ENCODE assay signal across 27 mouse cellular contexts in the genomic region with DNA sequence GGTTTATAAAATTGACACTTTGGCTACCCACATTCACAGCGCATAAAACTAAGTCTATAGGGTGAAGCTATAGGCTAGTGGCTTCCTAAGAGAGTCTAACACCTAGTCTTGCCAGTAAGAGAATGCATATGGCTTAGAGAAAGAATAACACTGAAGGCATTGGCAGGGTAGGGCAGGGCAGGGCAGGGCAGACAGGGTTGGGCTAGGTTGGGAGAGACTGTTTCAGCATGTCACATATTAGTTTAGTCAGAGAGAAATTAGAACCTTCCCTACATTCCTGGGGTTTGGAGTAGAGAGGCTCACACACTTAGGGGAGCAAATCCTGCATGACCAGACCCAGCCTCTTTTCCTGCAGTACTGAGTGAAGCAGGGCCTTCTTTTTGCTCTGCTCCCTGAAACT. TPM values are rescaled to one million over a fixed set of nuclear protein-coding genes. Genes with fewer than 3 reads are reported as not detected.
DNase-seq lines count a peak whose midpoint lies in the region; ATAC-seq and TF ChIP-seq lines count a peak whose summit lies in the region.
"Had no signal": no experiment of that assay in that cellular context is flagged by ENCODE, and none has a peak within 500 bp of the region (broad histone marks: within the 10 kb centered on the region; RNA-seq: fewer than 3 reads in every experiment).

No protein-coding gene starts in this region.

- TF ChIP-seq CTCF in heart, adult 2 months (IDR thresholded peaks at IDR 0.05) = no peak

- no peaks in the 10 kb centered on the region; the same call in 1 of the 2 replicates for H3K4me1 ChIP-seq in heart, adult 2 months (ENCODE audit: control insufficient read depth, insufficient read depth, low read length)
- peaks cover 20% of the 10 kb centered on the region for H3K4me1 ChIP-seq in heart, embryonic 15.5 days (replicated peaks)
- H3K4me1 ChIP-seq in embryonic facial prominence, embryonic 15.5 days = no peaks in the 10 kb centered on the region
- H3K4me1 ChIP-seq: forebrain, embryonic 15.5 days had no signal

- H3K9me3 ChIP-seq in heart, embryonic 15.5 days (replicated peaks) = no peaks in the 10 kb centered on the region
- no peaks in the 10 kb centered on the region for H3K9me3 ChIP-seq in embryonic facial prominence, embryonic 15.5 days (replicated peaks)
- H3K9me3 ChIP-seq: forebrain, embryonic 15.5 days; hindbrain, embryonic 10.5 days had no signal

- intact Hi-C loops in heart, adult 2 months (cut with DNase I) = no loop called here
- intact Hi-C loops in heart, postnatal 10 days (cut with DNase I) = loop anchor here (10.0 kb wide), 1 partner anchor 273 kb away; a partner anchor contains a TSS
- intact Hi-C loops in left cerebral cortex, postnatal 10 days (cut with DNase I) = loop anchor here (10.0 kb wide), 1 partner anchor 273 kb away; a partner anchor contains a TSS

- H3K79me2 ChIP-seq in heart, adult 2 months (replicated peaks; ENCODE audit: control insufficient read depth, insufficient read depth, low read length) = no peaks in the 10 kb centered on the region

- TF ChIP-seq POLR2A in heart, adult 2 months (IDR thresholded peaks at IDR 0.05; ENCODE audit: insufficient read depth, low read depth, low read length) = no peak

- WGBS in heart, adult 2 months = 67% methylated on average over 1 of the region's 1 CpGs
- WGBS in heart, embryonic 15.5 days = 64% methylated on average over 1 of the region's 1 CpGs
- WGBS in embryonic facial prominence, embryonic 15.5 days = 66% methylated on average over 1 of the region's 1 CpGs

- H3K9ac ChIP-seq in heart, adult 2 months (ENCODE audit: low read depth, low read length) = peak overlapping the region; percentile 90
- peak overlapping the region; percentile 66 for H3K9ac ChIP-seq in heart, embryonic 15.5 days
- no peak overlapping the region for H3K9ac ChIP-seq in embryonic facial prominence, embryonic 15.5 days
- H3K9ac ChIP-seq: forebrain, embryonic 15.5 days; liver, postnatal 0 days had no signal

- no peak for DNase-seq in heart, adult 2 months
- DNase-seq in heart, postnatal 10 days = no peak
- no peak for DNase-seq in heart, adult 8-10 months (ENCODE audit: low spot score)
- peak; percentile 43 for DNase-seq in skeletal muscle tissue, adult 2 months (ENCODE audit: low read depth, low spot score)
- no peak for DNase-seq in urinary bladder, postnatal 14 days (ENCODE audit: low spot score)
- DNase-seq in left cerebral cortex, postnatal 10 days (ENCODE audit: extremely low spot score in 1 of 2, low spot score in 2 of 2) = no peak
- DNase-seq: adrenal gland, postnatal 14 days; cerebellum, adult 8-10 months; cerebellum, postnatal 36 days; embryo, embryonic 11 days; layer of hippocampus, adult 9-11 months; left cerebral cortex, postnatal 4 days; liver, postnatal 0 days; right cerebral cortex, adult 18-20 months; right cerebral cortex, postnatal 4 days; thymus, postnatal 25 days had no signal

- H3K36me3 ChIP-seq in heart, adult 2 months (ENCODE audit: control insufficient read depth, insufficient read depth, low read length) = no peaks in the 10 kb centered on the region; the same call in 1 of the 2 replicates
- H3K36me3 ChIP-seq in heart, embryonic 15.5 days = no peaks in the 10 kb centered on the region
- no peaks in the 10 kb centered on the region for H3K36me3 ChIP-seq in embryonic facial prominence, embryonic 15.5 days
- H3K36me3 ChIP-seq: forebrain, embryonic 15.5 days; hindbrain, embryonic 10.5 days had no signal

- no peaks in the 10 kb centered on the region for H3K27me3 ChIP-seq in heart, adult 2 months (ENCODE audit: control insufficient read depth, insufficient read depth, low read length)
- H3K27me3 ChIP-seq in heart, embryonic 15.5 days = no peaks in the 10 kb centered on the region
- peaks cover 4% of the 10 kb centered on the region; the same call in 1 of the 2 replicates for H3K27me3 ChIP-seq in embryonic facial prominence, embryonic 15.5 days

- peak overlapping the region; percentile 60 for H3K4me2 ChIP-seq in heart, embryonic 15.5 days
- H3K4me2 ChIP-seq in embryonic facial prominence, embryonic 15.5 days (replicated peaks) = no peak overlapping the region
- H3K4me2 ChIP-seq: forebrain, embryonic 15.5 days; liver, embryonic 11.5 days had no signal

- no peak for TF ChIP-seq EP300 in heart, adult 2 months (IDR thresholded peaks at IDR 0.05; ENCODE audit: insufficient read depth, low read depth, low read length)

- peak overlapping the region; percentile 51 for H3K4me3 ChIP-seq in heart, adult 2 months
- H3K4me3 ChIP-seq in heart, embryonic 15.5 days = peak overlapping the region; percentile 50
- no peak overlapping the region for H3K4me3 ChIP-seq in embryonic facial prominence, embryonic 15.5 days (replicated peaks)
- H3K4me3 ChIP-seq: forebrain, embryonic 15.5 days; hindbrain, embryonic 10.5 days had no signal

- peak overlapping the region; percentile 96 for H3K27ac ChIP-seq in heart, adult 2 months
- H3K27ac ChIP-seq in heart, embryonic 15.5 days = peak overlapping the region; percentile 92
- peak overlapping the region; percentile 39; the same call in 1 of the 2 replicates for H3K27ac ChIP-seq in embryonic facial prominence, embryonic 15.5 days (replicated peaks)
- H3K27ac ChIP-seq: forebrain, embryonic 15.5 days; hindbrain, embryonic 10.5 days; macrophage had no signal

- no peak for ATAC-seq in heart, embryonic 15.5 days (replicated peaks; ENCODE audit: insufficient number of reproducible peaks, insufficient read depth, low FRiP score, low read depth)
- ATAC-seq in embryonic facial prominence, embryonic 15.5 days (ENCODE audit: insufficient number of reproducible peaks, low FRiP score, low TSS enrichment, low read depth) = no peak
- ATAC-seq: CD4-positive, CD25-positive, alpha-beta regulatory T cell, adult 4 months; forebrain, embryonic 15.5 days; hindbrain, embryonic 16.5 days; lung, postnatal 0 days; midbrain, embryonic 16.5 days had no signal

RNA-seq across cellular contexts. Expression of a gene that starts 0.7 kb away (rescaled TPM):
- 100 to 1,000 TPM in 1 of 2 experiments, 10 to 100 TPM in 1; 96.8 to 126 TPM for total RNA-seq in heart, adult 2 months (2021)
- polyA plus RNA-seq in heart, adult 2 months (2012; rRNA removed) = 63.4 and 67.7 TPM in 2 replicates
- 100 to 1,000 TPM; 164 to 213 TPM for total RNA-seq in heart, postnatal 10 days (2021)
- polyA plus RNA-seq in heart, embryonic 15.5 days (2015; fragmentation: Nextera tagmentation; extraction: Ambion mirVana) = 167 and 174 TPM in 2 replicates
- 100 to 1,000 TPM; 120 to 148 (median 126) TPM for total RNA-seq in heart, adult 8-10 months (2022)
- 30.1 and 37.7 TPM in 2 replicates for polyA plus RNA-seq in embryonic facial prominence, embryonic 15.5 days (2015; fragmentation: Nextera tagmentation; extraction: Ambion mirVana)
- total RNA-seq in left cerebral cortex, postnatal 10 days (2021) = under 1 TPM; 0.36 to 0.73 TPM
- polyA plus RNA-seq: CD4-positive, CD25-positive, alpha-beta regulatory T cell, adult 4 months; macrophage had no signal

RNA-seq across cellular contexts. Expression of a gene that starts 6.6 kb away (rescaled TPM):
- 100 to 1,000 TPM in 1 of 2 experiments, 10 to 100 TPM in 1; 98.2 to 106 TPM for total RNA-seq in heart, adult 2 months (2021)
- 133 and 146 TPM in 2 replicates for polyA plus RNA-seq in heart, adult 2 months (2012; rRNA removed)
- 100 to 1,000 TPM; 103 to 105 TPM for total RNA-seq in heart, postnatal 10 days (2021)
- polyA plus RNA-seq in heart, embryonic 15.5 days (2015; fragmentation: Nextera tagmentation; extraction: Ambion mirVana) = 57.3 and 82.4 TPM in 2 replicates
- total RNA-seq in heart, adult 8-10 months (2022) = 100 to 1,000 TPM in 3 of 4 experiments, 10 to 100 TPM in 1; 97.9 to 110 (median 103) TPM
- 86.8 and 92.5 TPM in 2 replicates for polyA plus RNA-seq in embryonic facial prominence, embryonic 15.5 days (2015; fragmentation: Nextera tagmentation; extraction: Ambion mirVana)
- total RNA-seq in left cerebral cortex, postnatal 10 days (2021) = 100 to 1,000 TPM; 102 to 109 TPM

RNA-seq across cellular contexts. Expression of a gene that starts 11.1 kb away (rescaled TPM):
- under 1 TPM; 0.31 to 0.52 TPM for total RNA-seq in heart, adult 2 months (2021)
- 0.31 and 0.91 TPM in 2 replicates for polyA plus RNA-seq in heart, adult 2 months (2012; rRNA removed)
- total RNA-seq in heart, postnatal 10 days (2021) = 1 to 10 TPM; 1.1 to 2.1 TPM
- polyA plus RNA-seq in heart, embryonic 15.5 days (2015; fragmentation: Nextera tagmentation; extraction: Ambion mirVana) = 10.2 and 11.6 TPM in 2 replicates
- total RNA-seq in heart, adult 8-10 months (2022) = 1 to 10 TPM; 1.1 to 1.6 (median 1.4) TPM
- 7.0 and 9.7 TPM in 2 replicates for polyA plus RNA-seq in embryonic facial prominence, embryonic 15.5 days (2015; fragmentation: Nextera tagmentation; extraction: Ambion mirVana)
- not detected for total RNA-seq in left cerebral cortex, postnatal 10 days (2021)
- total RNA-seq: adrenal gland, postnatal 14 days; left cerebral cortex, adult 18-20 months; left cerebral cortex, postnatal 4 days had no signal
- polyA plus RNA-seq: CD4-positive, CD25-positive, alpha-beta regulatory T cell, adult 4 months; forebrain, embryonic 15.5 days had no signal

RNA-seq across cellular contexts. Expression of a gene that starts 26.6 kb away (rescaled TPM):
- total RNA-seq in heart, adult 2 months (2021) = 10 to 100 TPM; 14.1 to 16.2 TPM
- polyA plus RNA-seq in heart, adult 2 months (2012; rRNA removed) = 10.9 and 16.3 TPM in 2 replicates
- 10 to 100 TPM; 12.9 to 14.0 TPM for total RNA-seq in heart, postnatal 10 days (2021)
- polyA plus RNA-seq in heart, embryonic 15.5 days (2015; fragmentation: Nextera tagmentation; extraction: Ambion mirVana) = 4.0 and 4.8 TPM in 2 replicates
- total RNA-seq in heart, adult 8-10 months (2022) = 10 to 100 TPM; 11.3 to 26.0 (median 18.6) TPM
- 5.6 and 6.6 TPM in 2 replicates for polyA plus RNA-seq in embryonic facial prominence, embryonic 15.5 days (2015; fragmentation: Nextera tagmentation; extraction: Ambion mirVana)
- 10 to 100 TPM; 21.2 to 29.3 TPM for total RNA-seq in left cerebral cortex, postnatal 10 days (2021)

RNA-seq across cellular contexts. Expression of a gene that starts 27.3 kb away (rescaled TPM):
- total RNA-seq in heart, adult 2 months (2021) = 1 to 10 TPM; 5.3 to 5.9 TPM
- polyA plus RNA-seq in heart, adult 2 months (2012; rRNA removed) = 5.3 and 6.9 TPM in 2 replicates
- 10 to 100 TPM; 11.1 to 11.6 TPM for total RNA-seq in heart, postnatal 10 days (2021)
- 19.0 and 23.9 TPM in 2 replicates for polyA plus RNA-seq in heart, embryonic 15.5 days (2015; fragmentation: Nextera tagmentation; extraction: Ambion mirVana)
- 1 to 10 TPM; 4.2 to 4.9 (median 4.6) TPM for total RNA-seq in heart, adult 8-10 months (2022)
- polyA plus RNA-seq in embryonic facial prominence, embryonic 15.5 days (2015; fragmentation: Nextera tagmentation; extraction: Ambion mirVana) = 32.3 and 34.2 TPM in 2 replicates
- 10 to 100 TPM; 19.6 to 20.3 TPM for total RNA-seq in left cerebral cortex, postnatal 10 days (2021)

Comparison
In these comparisons a context has a peak if more than half of its experiments do, and no peak if none do; other contexts are left out.
1. H3K27ac ChIP-seq: peak in every context shown above with its lines; median percentile 96 in heart, adult 2 months; 92 in heart, embryonic 15.5 days; 39 in embryonic facial prominence, embryonic 15.5 days.
2. RNA of a gene that starts 0.7 kb away (total RNA-seq): 164 to 213 TPM in heart, postnatal 10 days, 120 to 148 TPM in heart, adult 8-10 months and 96.8 to 126 TPM in heart, adult 2 months; 0.36 to 0.73 TPM in left cerebral cortex, postnatal 10 days; every median in the first group is over 10 times any median in the second.